Mouse (Mus musculus): Measurements from ENCODE around the gene Fmnl3.

The Fmnl3 gene

DNA sequence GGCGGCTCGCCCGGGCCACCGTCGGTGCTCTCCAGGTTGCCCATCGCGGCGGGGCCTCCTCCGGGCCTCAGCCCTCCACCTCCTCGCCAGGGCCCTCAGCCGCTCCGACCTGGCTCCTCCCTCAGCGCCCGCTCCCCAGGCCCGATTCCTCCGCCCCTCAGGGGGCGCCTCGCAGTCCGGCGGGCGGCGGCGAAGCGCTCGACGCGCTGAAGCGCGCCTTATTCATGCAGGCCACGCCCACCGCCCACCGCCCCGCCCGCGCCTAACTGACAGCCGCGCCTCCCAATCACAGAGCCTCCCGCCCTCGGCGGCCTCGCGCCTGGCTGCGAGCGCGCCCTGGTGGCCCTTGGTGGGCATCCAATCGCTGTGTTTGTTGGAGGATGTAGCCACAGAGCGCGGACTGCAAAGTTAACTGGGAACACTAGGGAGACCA lies at the start of gene Fmnl3:
Gene Fmnl3 (minus strand): TSS at position 224 of the 433 bp plus-strand sequence.
- DNase-seq: peak; percentile 98

DNA sequence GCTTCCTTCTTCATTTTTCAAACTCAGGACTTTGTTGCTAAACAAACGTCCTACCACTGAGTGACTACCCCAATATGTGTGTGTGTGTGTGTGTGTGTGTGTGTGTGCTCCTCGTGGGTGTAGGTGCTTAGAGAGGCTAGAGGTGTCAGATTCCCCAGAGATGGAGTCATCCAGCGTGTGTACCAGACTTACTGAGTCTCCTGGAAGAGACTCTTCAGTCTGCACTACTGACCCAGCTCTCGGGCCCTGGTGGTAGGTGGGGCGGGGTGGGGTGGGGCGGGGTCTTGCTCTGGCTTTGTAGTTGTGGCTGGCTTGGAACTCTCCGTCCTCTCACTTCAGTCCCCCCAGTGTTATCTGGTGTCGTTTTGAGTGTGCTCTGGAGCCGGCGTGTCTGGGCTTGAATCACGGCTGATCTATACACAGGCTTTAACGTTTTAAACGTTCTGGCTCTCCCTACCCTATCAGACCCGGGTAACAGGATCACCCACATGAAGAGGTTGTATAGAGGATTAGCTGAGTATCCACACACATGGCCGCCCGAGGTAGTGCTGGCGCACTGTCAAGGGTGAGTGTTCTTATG lies 47.5 kb upstream of the Fmnl3 start:
- no peak for DNase-seq

DNA sequence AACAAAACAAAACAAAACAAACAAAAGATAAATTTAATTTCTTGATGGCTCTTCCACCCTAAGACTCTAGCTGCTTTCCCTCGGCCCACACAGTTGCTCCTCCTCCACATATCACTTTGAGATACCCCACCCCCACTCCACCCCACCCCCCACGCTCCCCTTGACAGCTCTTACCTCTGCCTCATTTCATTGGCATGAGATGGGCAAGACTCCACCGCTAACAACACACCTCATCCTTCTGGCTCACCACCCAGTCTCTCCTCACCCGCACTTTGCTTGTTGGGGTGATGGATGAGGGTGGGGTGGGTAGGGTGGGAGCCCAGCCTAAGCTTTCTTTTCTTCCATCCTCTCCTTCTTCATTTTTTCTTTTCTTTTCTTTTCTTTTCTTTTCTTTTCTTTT lies 46.7 kb upstream of the Fmnl3 start:
- DNase-seq: no peak

DNA sequence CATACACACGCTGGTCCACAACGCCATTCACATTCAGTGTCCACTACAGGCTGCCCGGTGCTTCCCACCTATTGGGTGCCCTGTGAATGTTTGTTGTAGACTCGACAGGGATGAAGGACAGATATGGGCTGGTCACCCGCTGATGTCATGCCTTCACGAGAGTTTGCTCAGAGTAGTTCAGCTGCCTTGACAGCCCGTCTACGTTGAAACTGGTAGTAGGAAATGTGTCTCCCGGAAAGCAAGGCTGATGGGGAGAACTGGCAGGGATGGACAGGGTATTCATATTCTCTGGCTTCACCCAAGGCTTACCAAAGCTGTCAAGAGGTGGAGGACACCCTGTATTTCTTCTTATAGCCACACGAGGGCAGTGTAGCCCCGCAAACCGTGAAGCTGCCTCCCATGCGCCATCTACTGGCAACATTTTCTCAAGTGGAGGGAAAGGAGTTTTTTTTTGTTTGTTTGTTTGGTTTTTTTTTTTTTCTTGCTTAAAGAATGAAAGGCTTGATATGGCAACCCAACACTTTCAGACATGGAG lies 46.1 kb upstream of the Fmnl3 start:
- DNase-seq: peak; percentile 84

DNA sequence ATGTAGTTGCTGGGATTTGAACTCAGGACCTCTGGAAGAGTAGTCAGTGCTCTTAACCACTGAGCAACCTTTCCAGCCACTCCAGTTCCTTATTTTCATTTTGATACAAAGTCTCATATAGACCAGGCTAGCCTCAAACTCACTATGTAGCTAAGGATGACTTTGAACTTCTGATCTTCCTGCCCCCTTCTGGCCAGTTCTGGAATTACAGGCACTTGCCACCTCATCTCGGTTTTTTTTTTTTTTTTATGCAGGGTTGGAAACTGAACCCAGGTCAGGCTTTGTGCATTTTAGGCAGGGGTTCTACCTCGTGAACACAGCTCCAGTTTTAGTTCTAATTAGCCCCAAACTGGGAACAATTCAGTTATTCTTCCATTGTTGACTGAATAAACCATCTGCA lies 45.5 kb upstream of the Fmnl3 start:
- peak; percentile 65 for DNase-seq

DNA sequence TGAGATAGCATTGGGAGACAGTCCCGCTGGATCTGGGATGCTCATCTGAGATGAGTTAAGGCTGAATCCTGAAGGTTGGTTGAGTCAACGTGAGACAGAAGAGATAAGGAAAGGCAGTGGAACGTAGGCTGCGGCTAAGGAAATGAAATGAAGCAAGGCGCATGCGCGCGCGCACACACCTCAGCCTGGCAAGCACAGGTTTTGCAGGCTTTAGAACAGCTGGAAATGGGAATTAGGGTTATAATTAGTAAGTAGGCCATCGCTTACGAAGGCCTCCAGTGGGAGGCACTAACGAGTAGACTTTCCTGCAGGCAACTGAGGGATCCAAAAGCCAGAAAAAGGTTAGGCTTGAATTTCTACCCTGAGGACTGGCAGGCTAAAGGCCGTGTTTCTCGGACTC lies 41.5 kb upstream of the Fmnl3 start:
- DNase-seq: no peak

DNA sequence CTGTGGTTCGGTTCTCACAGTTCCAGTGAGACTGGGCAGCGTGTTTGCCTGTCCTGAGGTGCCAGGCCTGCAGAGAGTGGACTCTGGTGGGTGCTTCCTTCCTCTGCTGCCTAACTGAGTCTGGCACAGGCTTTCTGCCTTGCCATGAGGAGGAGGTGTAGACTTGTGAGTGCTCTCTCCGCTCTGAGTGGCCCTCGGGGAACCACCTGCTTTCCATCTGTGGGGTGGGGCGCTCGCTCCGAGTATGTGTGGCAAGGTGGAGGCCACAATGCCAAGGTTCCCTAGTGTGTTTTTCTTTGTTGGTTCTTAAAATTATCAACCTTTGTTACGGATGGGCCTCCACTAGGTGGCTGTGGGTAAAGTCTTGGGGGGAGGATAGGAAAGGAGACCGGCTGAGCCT lies 38.6 kb upstream of the Fmnl3 start:
- no peak for DNase-seq

DNA sequence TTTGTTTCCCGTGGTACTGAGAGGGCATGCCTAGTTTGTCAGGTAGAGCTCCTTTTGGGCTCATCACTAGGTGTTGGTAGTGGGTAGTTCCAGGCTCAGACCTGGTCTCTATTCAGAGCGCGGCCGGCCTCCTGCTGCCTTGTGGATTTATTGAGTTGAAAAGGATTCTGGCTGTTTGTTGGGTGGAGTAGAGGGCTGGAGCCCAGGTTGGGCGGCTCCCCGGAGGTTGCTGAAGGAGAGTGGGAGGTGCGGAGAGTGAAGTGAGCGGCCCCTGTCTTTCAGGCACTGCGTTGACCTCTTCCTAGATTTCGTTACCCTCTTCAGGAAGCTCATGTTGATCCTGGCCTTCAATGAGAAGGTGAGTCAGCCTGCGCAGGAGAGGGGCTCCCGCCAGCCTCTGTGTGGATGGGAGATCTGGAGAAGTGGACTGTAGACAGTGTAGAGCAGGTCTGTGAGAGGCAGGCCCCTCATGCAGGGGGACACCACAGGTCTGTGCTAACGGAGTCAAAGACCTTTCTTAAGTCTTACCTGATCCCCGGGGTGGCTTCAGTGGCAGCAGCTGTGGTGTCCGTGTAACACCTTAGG lies 36.8 kb upstream of the Fmnl3 start:
- DNase-seq: no peak

DNA sequence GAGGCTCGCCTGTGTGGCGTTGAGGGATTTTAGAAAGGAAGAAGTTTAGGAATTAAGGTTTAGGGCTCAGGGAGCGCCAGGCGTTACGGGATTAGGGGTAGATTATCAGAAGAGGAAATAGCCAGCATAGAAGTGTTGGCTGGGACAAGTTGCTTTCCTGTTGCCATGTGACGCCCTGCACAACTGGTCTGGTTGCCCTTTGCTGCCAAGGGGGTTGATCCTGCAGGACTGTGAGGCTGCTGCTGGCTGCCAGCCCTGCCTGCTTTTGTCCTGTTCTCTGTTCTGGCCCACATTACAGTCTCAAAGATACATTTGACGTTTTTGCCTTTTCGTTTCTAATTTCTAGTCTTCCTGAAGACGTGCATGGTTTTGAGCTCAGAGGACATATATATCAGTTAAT lies 34.9 kb upstream of the Fmnl3 start:
- DNase-seq: peak; percentile 64

DNA sequence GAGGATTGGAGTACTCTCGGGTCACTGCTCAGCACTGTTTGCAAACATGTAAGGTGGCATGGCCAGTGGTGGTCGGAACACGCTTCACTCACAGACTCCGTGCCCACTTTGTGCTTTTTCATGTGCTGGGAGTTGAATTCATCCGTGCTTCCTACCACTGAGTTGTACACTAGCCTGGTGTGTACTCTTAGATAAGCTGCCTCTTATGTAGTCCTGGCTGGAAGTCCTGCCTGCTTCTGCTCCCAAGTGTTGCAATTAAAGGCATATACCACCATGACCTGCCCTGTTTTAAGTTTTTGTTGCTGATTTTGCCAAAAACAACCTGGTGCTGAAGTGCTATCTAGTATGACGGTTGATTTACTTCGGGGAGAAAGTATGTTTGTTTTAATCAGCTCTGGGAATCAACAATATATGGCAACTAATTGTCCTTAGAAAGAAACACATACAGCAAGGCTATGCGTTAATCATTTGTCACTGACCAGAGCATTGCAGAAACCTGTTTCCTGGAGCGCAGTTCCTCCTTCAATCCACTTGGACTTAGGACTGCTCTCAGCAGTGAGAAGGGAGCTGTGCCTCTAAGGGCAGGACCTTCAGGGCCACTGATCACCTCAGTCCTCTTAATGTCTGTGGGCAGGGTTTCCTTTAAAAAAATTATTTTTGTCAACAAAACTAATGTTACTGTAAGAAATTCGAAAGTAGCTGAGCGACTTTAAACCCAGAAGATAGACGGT lies 33.0 kb upstream of the Fmnl3 start:
- no peak for DNase-seq

DNA sequence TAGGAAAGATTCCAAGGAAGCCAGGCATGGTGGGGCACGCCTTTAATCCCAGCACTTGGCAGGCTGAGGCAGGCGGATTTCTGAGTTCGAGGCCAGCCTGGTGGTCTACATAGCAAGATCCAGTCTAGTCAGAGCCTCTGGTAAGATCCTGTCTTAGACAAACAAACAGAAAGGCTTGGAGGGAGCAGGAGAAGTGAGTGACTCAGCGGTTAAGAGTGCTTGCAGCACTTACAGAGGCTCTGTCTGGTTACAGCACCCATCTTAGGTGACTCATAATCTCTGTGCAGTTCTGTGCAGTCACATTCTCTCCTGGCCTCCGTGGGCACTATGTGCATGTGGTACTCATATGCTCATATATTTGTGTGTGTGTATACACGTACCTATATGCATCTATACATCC lies 30.3 kb upstream of the Fmnl3 start:
- DNase-seq: no peak

DNA sequence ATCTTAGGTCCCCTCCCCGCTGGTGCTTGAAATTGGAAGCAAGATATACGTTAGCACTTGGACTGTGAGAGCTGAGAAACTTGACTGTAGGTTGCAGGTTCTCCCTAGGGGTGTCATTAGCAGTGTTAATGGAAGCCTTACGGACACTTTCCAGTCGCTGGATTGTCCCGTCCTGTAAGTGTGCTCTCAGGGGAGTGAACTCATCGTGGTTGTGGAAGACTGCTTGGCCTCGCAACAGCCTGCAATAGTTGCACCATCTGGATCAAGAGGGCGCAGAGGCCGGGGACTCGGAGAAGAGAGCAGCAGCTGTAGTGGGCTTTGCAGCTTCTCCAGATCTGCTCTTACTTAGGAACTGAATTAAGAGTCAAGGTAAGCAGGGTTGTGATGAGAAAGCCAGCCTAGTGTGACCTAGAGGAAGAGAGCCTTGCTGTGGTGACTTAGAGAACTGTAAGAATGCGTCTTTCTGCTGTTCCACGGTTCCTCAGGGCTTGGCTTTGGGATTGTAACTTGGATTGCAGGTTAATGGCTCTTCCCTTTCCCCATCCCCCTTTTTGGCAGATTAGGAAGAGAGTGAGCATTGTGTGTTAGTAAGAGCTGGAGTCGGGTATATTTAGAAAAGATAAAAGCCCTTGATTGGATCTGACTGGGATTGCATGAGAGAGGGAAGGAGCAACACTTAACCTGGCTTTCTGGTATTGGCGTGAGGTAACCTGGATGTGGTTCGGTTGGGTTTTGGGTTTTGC lies 29.4 kb upstream of the Fmnl3 start:
- DNase-seq: no peak

DNA sequence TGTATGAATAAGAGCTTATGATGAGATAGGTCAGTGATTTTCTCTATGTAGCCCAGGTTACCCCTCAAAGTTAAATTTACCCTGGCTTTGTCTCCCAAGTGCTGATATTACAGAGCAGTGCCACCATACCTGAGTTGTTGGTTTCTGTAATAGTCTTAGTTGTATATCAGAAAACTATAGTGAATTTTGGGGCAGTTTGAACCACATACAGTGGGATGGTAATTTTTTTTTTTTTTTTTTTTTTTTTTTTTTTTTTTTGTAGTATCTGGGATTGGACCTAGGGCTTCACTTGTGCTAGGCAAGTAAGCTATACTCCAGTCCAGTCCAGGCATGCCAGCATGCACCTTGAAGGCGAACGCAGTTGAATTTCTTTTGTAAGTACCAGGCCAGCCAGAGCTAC lies 27.3 kb upstream of the Fmnl3 start:
- no peak for DNase-seq

DNA sequence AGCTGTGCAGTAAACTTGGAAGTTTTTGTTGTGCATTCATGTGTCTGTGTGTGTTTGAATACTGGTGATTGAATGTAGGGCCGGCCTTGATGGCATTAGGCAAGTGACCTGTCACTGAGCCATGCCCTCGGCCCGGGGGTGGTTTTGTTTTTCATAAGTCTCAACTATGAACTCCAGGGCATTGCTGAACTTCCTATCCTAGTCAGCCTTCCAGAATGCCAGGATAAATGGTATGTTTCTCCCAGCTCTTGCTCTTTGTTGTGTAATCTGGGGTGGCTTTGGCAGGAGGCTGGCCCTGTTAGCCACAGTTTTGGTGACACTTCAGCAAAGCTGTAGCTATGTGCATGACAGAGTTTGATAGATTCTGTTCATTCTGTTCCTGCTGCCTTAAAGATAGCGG lies 26.6 kb upstream of the Fmnl3 start:
- no peak for DNase-seq

DNA sequence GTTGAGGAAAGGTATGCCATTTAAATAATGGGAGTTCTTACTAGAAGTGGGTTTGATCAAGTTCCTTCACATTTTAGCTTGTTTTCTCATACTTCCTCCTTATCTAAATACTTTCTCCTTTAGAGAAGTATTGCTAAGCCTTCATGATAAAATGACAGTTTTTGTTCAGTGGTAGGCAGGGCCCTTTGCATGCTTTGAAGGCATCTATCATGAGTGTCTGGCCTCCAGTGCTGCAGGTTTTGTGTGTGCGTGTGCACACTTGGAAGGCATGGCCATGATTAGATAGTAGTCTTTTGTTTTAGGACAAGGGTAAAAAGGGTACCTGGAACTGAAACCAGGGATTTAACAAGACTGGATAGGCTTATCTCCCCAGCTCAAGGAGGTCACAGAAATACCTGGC lies 26.2 kb upstream of the Fmnl3 start:
- no peak for DNase-seq

DNA sequence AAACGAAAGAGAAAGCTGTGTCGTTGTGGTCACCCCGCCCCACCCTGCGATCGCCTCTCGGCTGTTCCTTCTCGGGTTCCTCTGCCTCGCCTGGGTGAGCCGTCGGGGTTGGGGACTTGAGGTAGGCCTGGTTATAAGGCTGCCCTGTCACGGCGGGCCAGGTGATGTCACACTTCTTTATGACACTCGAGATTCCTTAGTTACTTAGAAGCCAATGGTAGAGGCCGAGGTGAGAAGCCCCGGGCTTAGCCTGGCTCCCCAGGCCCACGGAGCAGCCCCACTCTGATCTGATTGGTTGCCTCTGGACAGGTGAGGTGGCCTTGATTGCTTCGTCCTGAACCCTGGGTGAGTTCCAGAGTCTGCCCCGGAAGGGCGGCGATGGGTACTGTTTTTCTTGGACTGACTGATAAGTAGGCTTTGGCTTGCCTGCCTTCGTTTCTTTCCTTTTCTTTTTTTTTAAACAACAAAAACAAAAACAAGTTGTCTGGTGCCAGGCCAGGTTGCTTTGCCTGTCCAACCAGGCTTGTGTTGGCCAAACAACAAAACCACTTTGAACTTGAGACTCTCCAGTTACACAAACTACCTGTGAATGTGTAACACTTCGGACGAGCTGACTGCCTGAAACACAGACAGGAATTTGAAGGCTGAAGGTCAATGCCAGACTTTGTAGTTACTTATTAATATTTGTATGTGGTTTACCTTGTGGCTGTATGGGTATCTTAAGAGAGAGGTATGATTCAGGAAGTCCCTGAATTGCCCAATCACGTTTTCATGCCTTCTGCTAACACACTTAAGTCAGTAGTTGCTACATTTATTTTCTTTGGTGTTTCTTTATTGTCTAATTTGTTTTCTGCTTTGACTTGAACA lies 23.3 kb upstream of the Fmnl3 start:
- DNase-seq: peak; percentile 89

DNA sequence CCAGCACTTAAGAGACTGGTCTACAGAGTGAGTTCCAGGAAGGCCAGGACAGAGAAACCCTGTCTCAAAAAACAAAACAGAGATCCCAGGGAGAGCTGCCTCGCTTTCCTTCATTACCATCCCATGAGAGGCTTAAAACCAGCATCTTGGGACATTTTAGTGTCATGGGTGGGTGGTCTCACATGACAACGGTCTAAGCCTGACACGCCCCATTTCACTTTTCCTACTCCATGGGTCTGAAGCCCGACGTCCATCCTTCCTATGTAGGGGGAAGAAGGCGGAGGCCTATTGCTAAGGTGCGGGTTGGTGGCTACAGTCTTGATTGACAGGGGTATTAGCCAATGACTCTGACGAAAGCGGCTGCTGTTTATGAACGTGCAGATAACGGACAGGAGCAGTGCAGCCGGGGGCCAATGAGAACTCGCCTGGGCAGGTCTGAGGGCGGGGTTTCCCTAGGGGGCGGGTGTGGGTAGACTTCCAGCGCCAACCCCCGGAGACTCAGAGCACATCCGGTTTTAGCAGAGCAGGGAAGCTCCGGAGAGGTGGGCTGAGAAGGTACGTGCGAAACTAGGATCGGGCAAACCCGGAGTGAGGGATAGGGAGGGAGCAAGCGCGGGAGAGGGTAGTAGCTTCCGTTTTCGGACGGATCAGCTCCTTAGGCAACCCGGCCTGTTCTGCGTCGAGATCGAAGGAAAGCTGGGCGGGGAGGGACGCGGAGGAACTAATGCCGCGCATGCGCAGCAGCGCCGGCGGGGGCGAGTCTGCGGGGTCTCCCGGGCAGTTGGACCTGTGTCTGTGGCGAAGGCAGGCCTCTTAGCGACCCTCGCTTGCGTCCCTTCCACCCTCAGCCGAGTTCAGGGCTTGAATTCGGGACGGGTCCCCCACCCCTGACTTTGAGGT lies 22.5 kb upstream of the Fmnl3 start, which contains the start of gene Tmbim6:
Gene Tmbim6 (plus strand): TSS at position 397 of the 900 bp plus-strand sequence.
- DNase-seq: peak; percentile 98

DNA sequence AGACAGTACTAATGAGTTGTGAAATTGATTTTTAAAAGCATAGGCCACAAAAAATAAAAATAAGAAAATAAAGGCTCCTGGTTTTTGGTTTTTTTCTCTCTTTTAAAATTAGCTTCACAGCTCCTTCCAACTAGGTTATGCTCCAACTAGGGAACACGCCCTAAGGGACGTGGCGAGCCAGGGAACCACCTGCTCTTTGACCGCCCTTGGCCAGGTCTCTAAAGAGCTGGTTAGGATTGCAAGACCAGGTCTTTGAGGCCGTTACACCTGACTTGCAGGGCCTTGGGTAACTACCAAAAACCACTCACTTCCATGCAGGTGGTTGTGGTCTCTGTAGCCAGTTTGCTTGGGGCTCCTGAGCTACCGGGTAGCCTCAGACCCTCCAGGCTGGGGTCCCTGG lies 21.7 kb upstream of the Fmnl3 start:
- DNase-seq: peak; percentile 72

DNA sequence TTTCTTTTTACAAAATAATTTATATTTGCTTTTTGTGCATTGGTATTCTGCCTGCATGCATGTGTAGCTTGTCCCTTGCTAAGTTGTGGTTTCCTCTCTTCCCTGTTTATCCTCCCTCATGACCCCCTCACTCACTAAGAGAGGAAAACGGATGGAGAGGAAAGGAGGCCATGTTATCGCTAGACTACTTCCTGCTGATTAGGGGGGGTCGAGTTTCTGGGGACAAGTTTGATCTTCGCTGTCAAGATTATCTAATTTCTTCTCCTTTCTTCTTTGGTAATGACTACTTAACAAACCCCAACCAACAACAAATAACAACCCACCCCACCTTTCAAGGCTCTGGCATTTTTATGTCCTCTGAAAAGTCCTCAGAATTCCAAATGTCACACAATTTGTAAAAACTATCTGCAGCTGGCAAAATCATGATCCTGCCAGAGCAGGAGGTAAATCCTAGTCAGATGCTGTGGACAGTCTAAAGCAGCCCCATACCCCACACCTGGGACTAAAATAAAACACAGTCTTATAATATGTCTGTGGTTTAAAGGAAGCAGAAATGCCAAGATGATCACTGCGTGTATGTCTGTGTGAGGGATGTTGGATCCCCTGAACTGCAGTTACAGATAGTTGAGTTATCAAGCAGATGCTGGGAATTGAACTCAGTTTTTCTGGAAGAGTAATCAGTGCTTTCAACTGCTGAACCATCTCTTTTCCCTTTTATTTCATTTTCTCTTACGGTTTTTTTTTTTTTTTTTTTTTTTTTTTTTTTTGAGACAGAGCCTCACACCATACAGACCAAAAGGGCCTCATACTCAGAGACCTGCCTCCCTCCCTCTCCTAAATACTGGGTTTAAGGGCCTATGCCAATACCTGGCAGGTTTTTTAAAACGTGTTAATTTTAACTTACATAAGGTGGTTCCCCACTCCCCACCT lies 20.5 kb upstream of the Fmnl3 start:
- DNase-seq: no peak

DNA sequence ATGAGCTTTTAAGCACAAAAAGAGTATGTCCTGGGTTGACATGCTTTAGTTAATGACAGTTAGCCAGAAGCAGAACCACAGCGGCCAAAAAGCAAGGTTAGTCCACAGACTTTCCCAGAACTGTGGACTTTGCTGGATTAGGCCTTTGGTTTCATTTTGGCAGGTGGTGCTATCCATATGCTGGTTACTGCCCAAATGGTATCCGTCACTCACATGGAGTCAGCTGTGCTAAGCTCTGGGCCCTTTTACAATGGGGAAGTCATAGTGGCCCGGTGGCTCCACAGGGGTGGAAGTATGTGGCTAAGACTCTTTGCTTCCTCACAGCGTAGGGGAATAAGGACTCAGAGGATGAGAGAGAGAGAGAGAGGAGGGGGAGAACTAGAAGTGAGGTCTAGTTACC lies 17.7 kb upstream of the Fmnl3 start:
- DNase-seq: no peak

All from kidney, adult 18-20 months (tissue).